Mouse (Mus musculus) cerebellum, adult 11-12 months (tissue): Measurements from ENCODE around the gene Ipmk.
A peak's percentile ranks its signal among the peaks of the same experiment; 100 is the strongest.

ENCODE experiments used
- DNase-seq: peaks from one replicate; pipeline ENCODE4 v3.0.0; 2022

Ipmk gene

GRCm38 (mm10) chr10:71341290-71341689, 6.3 kb upstream of the Ipmk start:
- no peak for DNase-seq

- DNase-seq, result no peak
Observed at GRCm38 (mm10) chr10:71342030-71342805, 5.3 kb upstream of the Ipmk start.

GRCm38 (mm10) chr10:71343130-71343529, 4.4 kb upstream of the Ipmk start:
- DNase-seq, result no peak

- peak; percentile 31 for DNase-seq
Observed at GRCm38 (mm10) chr10:71343567-71344265, 3.8 kb upstream of the Ipmk start.

- peak; percentile 98 for DNase-seq
Observed at GRCm38 (mm10) chr10:71344579-71345143, 2.9 kb upstream of the Ipmk start, which contains the start of gene Cisd1. TSS of gene Cisd1 (minus strand) at chr10:71344954.

GRCm38 (mm10) chr10:71346106-71346505, 1.5 kb upstream of the Ipmk start:
- DNase-seq, result no peak

- DNase-seq, result peak; percentile 51
Observed at GRCm38 (mm10) chr10:71346722-71347508, 648 bp upstream of the Ipmk start.

- DNase-seq, result no peak
Observed at GRCm38 (mm10) chr10:71347964-71348636, 537 bp downstream of the Ipmk start.

- DNase-seq, result no peak
Observed at GRCm38 (mm10) chr10:71348637-71349280, 1.2 kb downstream of the Ipmk start.

- DNase-seq, result no peak
Observed at GRCm38 (mm10) chr10:71349290-71349689, 1.7 kb downstream of the Ipmk start.

- no peak for DNase-seq
Observed at GRCm38 (mm10) chr10:71351301-71351700, 3.7 kb downstream of the Ipmk start.

- no peak for DNase-seq
Observed at GRCm38 (mm10) chr10:71353850-71354249, 6.3 kb downstream of the Ipmk start.

- no peak for DNase-seq
Observed at GRCm38 (mm10) chr10:71354947-71355346, 7.4 kb downstream of the Ipmk start.

- DNase-seq, result no peak
Observed at GRCm38 (mm10) chr10:71361044-71361443, 13.5 kb downstream of the Ipmk start.

- DNase-seq, result no peak
Observed at GRCm38 (mm10) chr10:71361836-71362562, 14.4 kb downstream of the Ipmk start.

GRCm38 (mm10) chr10:71363440-71363839, 15.9 kb downstream of the Ipmk start:
- no peak for DNase-seq

GRCm38 (mm10) chr10:71363858-71364257, 16.3 kb downstream of the Ipmk start:
- no peak for DNase-seq

- no peak for DNase-seq
Observed at GRCm38 (mm10) chr10:71368128-71368940, 20.8 kb downstream of the Ipmk start.

- no peak for DNase-seq
Observed at GRCm38 (mm10) chr10:71369466-71369865, 21.9 kb downstream of the Ipmk start.

GRCm38 (mm10) chr10:71371881-71372280, 24.3 kb downstream of the Ipmk start:
- DNase-seq, result no peak
